Mouse (Mus musculus): ENCODE results near the gene Fam241b.
A peak's percentile ranks its signal among the peaks of the same experiment; 100 is the strongest.

Gene Fam241b

GRCm38 (mm10) chr10:62143820-62144219, at the start of gene Fam241b:
TSS of gene Fam241b (minus strand) at chr10:62143920.
- no peak for DNase-seq

DNA sequence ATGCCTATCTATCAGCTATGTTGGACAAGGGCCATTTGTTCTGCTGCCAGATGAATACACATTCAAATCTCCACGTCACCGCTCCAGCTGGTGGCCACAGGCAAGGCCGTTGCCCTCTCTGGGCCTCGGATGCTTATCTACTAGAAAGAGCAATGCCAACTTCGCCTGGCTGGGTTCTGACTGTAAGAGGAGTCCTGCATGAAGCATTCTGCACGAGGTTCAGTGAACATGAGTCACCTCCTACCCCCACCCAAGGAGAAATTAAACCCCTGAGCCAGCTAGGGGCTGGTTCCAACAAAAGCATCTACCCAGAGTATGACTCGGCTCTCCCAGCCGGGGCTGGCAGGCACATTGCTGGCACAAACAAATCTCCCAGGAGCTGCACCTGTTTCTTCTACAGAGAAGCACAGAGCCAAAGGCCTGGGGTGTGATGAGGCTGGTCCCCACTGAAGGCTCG, 49.0 kb upstream of the Fam241b start:
- peak; percentile 42 to 50 for DNase-seq

DNA sequence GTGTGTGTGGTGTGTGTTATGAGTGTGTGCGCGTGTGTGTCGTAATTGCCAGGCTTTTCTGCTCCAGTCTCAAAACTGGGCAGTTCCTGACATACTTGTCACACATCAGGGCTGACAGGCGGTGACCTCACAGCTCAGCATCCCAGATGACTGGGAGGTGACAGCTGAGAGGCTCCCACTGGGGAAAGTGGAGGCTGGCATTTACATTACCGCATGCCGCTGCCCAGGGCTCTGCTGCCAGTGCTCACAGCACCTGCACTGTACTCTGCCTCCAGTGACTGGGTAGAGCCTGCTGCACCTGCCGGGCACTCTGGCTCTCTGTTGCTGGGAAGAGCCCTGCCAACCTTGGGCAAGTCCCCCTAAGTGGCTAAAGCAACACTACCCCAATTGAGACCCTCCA, 47.1 kb upstream of the Fam241b start:
- no peak for DNase-seq

DNA sequence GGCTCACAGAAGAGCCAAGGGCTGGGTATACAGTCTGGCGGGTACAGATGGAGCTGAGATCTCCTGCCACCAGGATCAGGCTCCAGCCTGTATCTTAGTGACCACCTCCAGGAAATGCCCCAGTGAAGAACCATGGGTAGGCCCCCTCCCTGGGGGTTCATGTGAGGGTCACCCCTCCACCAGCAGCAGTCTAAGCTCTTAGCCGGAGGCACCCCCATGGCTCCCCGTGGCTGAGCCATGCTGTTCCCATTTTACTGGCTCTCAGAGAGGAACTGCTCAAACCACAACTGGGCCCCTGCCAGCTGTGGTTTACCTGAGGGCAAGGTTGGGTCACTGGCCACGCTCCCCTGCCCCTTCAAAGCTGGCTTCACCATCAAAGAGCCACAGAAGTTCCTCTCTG, 46.2 kb upstream of the Fam241b start:
- DNase-seq: peak; percentile 57 to 69

DNA sequence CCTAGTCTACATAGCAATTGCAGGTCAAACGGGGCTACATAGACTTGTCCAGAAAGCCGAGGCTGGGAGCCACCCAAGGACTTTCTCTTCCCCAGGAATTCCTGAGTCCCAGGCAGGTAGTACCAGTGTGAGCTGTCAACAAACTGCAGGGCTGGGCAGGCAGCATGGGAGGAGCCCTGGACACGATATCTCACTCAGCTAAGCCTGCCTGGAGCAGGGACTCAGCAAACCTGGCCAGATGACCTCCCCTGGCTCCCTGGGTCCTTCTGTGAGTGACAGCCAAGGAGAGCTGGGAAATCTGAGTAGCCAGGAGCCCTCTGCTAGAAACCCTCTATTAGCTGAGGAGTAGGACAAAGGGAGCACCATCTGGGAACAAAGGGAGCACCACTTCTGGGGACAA, 45.6 kb upstream of the Fam241b start:
- no peak for DNase-seq

DNA sequence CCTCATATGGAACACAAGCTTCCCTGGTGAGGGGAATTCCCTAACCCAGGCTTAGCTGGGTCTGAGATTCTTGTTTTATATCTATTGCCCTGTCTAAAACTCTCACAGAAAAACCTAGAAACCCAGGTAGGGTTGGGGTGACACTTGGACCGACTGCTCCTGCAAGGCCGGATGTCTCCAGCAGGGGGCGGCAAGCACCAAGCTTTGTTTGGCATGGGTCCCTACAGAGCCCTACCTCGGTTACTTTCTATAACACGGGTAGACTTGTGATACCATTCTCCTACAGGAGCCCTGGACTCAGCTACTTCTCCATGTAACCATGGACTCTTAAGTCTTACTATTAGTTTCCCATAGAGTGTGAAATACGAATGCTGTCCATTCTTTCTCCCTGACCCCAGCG, 43.2 kb upstream of the Fam241b start:
- DNase-seq: peak; percentile 91 to 93

DNA sequence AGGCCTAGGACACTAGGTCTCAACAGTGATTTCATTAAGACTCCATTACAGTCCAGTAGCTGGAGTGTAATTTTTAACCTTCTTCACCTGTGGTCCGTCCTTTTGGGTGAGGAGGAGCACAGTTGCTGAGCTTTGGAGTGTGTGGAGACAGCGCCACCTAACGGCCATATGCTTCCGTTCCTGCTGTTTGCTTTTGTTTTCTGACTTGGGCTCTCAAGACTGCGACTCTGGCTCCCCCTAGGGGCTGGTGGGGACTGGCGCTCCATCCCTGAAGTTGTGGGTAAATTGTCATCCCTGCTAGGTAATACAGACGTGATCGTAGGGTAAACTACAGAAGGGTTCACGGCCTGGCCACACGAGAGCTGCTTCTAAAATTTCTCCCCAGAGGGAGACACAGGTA, 39.3 kb upstream of the Fam241b start:
- DNase-seq: peak; percentile 97 to 98

GRCm38 (mm10) chr10:62182471-62183014, 38.8 kb upstream of the Fam241b start:
- DNase-seq: no peak

DNA sequence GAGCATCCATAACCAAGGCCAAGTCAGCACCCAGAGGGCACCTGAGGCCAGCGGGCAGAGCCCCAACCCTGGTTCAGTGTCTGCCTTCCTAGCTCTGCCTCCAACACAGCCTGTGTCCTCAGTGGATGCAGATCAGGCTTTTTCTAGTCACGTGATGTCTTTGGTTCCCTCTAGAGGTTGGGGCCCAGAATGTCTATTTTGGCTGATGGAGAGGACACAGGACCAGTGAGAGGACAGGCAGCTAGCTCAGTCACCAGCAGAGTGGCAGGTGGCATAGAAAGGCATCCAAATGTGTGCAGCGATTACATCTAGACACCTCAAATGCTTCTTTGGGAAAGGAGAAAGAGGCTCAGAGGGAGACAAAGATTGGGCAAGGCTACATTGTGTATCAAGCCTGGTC, 38.0 kb upstream of the Fam241b start:
- DNase-seq: no peak

DNA sequence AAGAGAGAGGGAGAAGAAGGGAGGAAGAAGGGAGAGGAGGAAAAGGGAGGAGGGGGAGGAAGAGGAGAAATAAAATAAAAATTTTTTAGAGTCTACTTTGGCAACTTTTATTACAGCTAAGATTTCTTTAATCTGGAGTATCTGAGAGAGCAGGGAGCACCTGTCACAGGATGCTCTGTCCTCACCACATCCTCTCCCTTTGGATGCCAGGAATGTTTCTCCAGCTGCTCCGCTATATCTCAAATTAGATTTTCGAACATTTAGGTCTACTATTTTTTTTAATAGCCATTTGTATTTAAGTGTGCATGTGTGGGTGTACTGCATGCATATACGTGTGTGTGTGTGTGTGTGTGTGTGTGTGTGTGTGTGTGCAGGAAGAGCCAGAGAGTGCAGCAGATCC, 36.2 kb upstream of the Fam241b start:
- DNase-seq: no peak

- DNase-seq: peak in 1 of 2 experiments; percentile 14
Observed at GRCm38 (mm10) chr10:62174533-62175313, 31.0 kb upstream of the Fam241b start.

DNA sequence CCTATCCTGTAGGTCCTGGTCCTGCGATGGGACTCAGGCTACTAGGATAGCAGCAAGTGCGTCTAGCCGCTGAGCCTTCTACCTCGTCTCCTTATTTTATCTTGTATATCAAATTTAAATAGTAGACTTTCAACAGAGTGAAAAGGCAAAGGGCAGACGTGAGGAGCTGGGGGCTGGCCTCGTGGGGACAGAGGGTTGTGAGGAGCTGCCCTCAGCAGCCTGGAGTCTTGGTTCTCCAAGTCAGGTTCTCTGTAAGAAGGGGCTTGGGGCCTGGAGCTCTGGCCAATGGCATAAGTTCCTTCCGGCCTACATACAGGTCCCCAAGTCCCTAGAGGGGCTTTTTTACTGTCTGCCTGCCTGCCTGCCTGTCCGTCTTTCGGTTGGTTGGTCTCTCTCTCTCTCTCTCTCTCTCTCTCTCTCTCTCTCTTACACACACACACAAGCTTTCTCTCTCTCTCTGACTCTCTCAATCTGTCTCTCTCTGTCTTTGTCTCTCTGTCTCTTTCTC, 30.3 kb upstream of the Fam241b start:
- DNase-seq: no peak

- DNase-seq: no peak
Observed at GRCm38 (mm10) chr10:62172841-62173553, 29.3 kb upstream of the Fam241b start.

- peak; percentile 27 to 53 for DNase-seq
Observed at GRCm38 (mm10) chr10:62162410-62162809, 18.7 kb upstream of the Fam241b start.

- DNase-seq: no peak
Observed at GRCm38 (mm10) chr10:62149929-62150328, 6.2 kb upstream of the Fam241b start.

DNA sequence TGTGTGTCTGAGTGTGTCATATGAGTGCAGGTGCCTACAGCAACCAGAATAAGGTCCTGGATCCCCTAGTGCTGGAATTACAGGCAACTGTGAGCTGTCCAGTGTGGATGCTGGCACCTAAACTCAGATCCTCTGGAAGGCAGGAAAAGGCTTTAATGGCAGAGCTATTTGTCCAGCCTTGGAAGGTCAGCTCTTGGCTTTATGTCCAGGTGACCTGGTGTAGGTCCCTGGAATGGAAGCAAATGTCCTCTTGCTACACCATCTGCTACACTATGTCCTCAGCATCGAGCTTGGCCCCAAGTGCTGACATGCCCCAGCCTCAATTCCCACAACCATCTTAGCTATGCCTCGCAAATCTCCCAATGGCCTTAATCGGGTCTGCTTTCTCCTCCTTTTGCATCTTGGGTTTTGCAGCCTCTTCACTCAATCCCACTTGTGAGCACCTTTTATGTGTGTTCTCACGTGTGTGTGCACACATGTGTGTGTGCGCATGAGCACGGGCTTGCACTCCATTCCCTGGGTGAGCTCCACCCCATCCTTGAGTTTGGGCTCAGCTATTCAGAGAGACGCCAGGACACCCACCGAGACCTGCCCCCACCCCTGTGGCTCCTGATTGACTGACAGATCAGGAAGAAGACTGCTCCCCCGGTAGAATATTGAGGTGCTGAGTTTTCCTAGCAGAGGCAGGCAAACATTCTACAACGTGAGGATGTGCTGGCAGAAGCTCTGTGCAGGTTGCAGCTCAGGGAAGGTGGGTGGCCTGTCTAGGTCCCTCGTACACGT, 3.9 kb upstream of the Fam241b start:
- no peak for DNase-seq

DNA sequence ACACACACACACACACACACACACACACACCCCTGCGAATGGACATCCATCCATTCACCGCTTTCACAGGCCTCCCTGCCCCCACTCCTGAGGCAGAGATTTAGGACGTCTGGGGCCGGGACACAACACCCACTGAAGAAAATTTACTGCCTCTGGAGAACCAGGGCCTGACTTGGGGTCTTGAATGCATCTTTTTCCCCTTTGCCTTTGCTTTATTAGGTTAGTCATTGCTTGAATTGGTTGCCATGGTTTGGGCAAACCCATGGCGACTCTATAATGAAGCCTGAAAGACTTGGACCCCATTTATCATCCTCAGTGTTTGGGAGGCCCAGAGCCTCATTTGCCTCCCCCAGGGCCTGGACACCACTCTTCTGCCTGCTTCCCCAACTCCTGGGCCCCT, 2.2 kb upstream of the Fam241b start:
- DNase-seq: no peak

- peak; percentile 80 to 82 for DNase-seq
Observed at GRCm38 (mm10) chr10:62138040-62138439, 5.7 kb downstream of the Fam241b start.

GRCm38 (mm10) chr10:62137150-62137549, 6.6 kb downstream of the Fam241b start:
- no peak for DNase-seq

GRCm38 (mm10) chr10:62135696-62136470, 7.8 kb downstream of the Fam241b start:
- no peak for DNase-seq

DNA sequence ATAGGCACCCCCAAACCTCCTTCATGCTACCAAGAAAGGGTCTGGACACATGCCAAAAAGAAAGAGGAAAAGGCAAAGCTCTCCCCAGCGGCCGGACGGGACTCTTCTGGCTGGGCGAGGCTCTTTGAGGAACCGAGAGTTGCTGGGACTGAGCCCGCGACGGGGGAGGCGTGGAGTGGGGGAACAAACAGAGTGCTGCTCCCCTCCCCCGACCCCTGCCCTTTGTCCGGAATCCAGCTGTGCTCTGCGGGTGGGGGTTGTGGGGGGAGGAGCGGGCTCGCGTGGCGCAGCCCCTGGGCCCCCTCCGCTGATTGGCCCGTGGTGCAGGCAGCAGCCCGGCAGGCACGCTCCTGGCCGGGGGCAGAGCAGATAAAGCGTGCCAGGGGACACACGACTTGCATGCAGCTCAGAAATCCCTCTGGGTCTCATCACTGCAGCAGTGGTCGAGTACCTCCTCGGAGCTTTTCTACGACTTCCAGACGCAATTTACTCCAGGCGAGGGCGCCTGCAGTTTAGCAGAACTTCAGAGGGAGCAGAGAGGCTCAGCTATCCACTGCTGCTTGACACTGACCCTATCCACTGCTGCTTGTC, 10.9 kb downstream of the Fam241b start, which contains the start of gene Neurog3:
TSS of gene Neurog3 (plus strand) at position 400 of the 591 bp plus-strand sequence.
- peak; percentile 18 to 40 for DNase-seq

Data from kidney, postnatal 4 days (tissue).